Mouse (Mus musculus) lung, embryonic 16.5 days (tissue): ENCODE results near the gene Clip2. TPM values are rescaled to one million over a fixed set of nuclear protein-coding genes. Genes with fewer than 3 reads are reported as not detected.
A peak's percentile ranks its signal among the peaks of the same experiment; 100 is the strongest.

ENCODE experiments used
- ATAC-seq: fragments of 200-750 bp; cut with Nextera tagmentation; 2 replicates; pipeline ENCODE4 v1.8.0; 2017; ENCODE audit warnings: low read depth, mild to moderate bottlenecking, moderate library complexity
- H3K27ac ChIP-seq: fragments of 300-500 bp; sonication (generic); 2 replicates; pipeline ENCODE4 v1.5.1; 2014; ENCODE audit warnings: mild to moderate bottlenecking, control low read depth, low read length
- H3K27me3 ChIP-seq: fragments of 300-500 bp; sonication (generic); 2 replicates; pipeline ENCODE4 v1.6.1; 2014; ENCODE audit warnings: low read depth, low read length, mixed read lengths; ENCODE audit not compliant: control insufficient read depth, insufficient read depth
- H3K36me3 ChIP-seq: fragments of 300-500 bp; sonication (generic); 2 replicates; pipeline ENCODE4 v1.6.1; 2014; ENCODE audit warnings: low read length; ENCODE audit not compliant: control insufficient read depth, insufficient read depth
- H3K4me1 ChIP-seq: fragments of 300-500 bp; sonication (generic); replicated peaks from 2 replicates; pipeline ENCODE4 v1.6.1; 2014; ENCODE audit warnings: low read length, mixed read lengths; ENCODE audit not compliant: control insufficient read depth, insufficient read depth
- H3K4me2 ChIP-seq: fragments of 300-500 bp; sonication (generic); 2 replicates; pipeline ENCODE4 v1.6.1; 2014; ENCODE audit warnings: low read depth, low read length, control low read depth
- H3K4me3 ChIP-seq: fragments of 300-500 bp; sonication (generic); 2 replicates; pipeline ENCODE4 v1.5.1; 2014; ENCODE audit warnings: mild to moderate bottlenecking, low read length, control low read depth
- H3K9ac ChIP-seq: fragments of 300-500 bp; sonication (generic); 2 replicates; pipeline ENCODE4 v1.6.1; 2014; ENCODE audit warnings: low read length, control low read depth
- H3K9me3 ChIP-seq: fragments of 300-500 bp; sonication (generic); 2 replicates; pipeline ENCODE4 v1.6.1; 2016; ENCODE audit warnings: low read length; ENCODE audit not compliant: control insufficient read depth
- WGBS: fragments of 180-500 bp; shearing (Covaris S2); extraction: QIAGEN DNeasy Blood & Tissue Kit; methylation state at CpG from one replicate; pipeline ENCODE4 v1.1.7; 2014; 5-methylcytosine and 5-hydroxymethylcytosine counted together
- polyA plus RNA-seq: library from polyadenylated mRNA; unstranded; fragments of >200 nt; fragmentation: Nextera tagmentation; extraction: Ambion mirVana; gene quantifications from 2 replicates; pipeline ENCODE4 v1.2.1, GENCODE M21; 2015

Clip2 gene
- polyA plus RNA-seq, 1 experiment from 2014 or later, result 4.7 TPM

DNA sequence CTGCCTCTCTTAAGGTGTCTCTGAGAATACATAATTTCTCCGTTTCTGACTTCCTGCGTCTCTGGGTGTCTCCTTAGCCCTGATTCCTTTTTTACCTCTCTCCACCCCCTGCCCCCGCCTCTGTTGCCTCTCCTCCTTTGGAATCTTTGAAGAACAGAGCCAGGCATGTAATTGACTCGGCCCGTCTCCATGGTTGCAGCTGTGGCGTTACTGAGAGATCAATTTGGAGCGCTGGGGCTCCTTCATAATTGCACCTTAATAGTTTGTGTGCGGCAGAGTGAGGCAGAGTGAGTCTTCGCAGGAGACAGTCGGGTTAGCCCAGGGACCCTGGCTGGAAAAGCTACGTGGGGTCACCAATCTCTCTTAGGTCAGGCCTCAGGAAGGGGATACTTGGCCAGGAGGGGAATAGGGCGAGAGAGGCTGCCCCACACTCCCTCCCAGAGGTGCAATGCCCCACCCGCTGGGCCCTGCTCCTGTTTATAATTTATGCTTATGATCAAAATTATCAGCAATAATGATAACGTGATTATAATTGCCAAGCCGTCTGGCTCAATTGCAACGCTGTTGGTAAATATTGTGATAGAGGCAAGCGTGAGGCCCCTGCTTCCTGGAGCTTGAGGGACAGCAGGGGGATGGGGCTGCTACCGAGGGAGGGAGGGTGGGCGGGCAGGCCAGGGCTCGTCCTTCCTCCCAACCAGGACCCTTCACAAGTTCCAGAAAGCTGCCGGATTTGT, 85.8 kb downstream of the Clip2 start:
- 24% methylated on average over 21 of the region's 21 CpGs for WGBS
- no peak overlapping the region for H3K4me3 ChIP-seq
- no peak overlapping the region for H3K27ac ChIP-seq
- no peaks in the 10 kb centered on the region for H3K27me3 ChIP-seq
- H3K36me3 ChIP-seq, result no peaks in the 10 kb centered on the region
- no peaks in the 10 kb centered on the region for H3K9me3 ChIP-seq
- ATAC-seq, result 0 out of 2 replicates have a peak, but pooled peaks have one; percentile 24
- H3K4me1 ChIP-seq, result peaks cover 9% of the 10 kb centered on the region
- no peak overlapping the region for H3K4me2 ChIP-seq
- H3K9ac ChIP-seq, result 0 out of 2 replicates have a peak overlapping the region, but pooled peaks have one; percentile 9

DNA sequence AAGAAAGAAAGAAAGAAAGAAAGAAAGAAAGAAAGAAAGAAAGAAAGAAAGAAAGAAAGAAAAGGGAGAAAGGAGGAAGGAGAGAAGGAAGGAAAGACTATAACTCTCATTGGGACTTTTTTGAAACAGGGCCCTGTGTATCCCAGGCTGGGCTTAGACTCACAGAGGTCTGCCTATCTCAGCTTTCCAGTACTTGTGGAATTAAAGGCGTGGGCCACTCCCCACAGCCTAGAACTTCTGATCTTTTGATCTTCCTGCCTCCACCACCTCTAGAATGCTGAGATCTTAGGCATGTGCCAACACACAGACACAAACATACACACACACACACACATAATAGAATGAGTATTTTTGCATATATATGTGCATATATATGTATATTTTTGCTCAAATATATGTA, 87.0 kb downstream of the Clip2 start:
- no peak for ATAC-seq
- WGBS, result 77% methylated on average over 1 of the region's 1 CpGs

DNA sequence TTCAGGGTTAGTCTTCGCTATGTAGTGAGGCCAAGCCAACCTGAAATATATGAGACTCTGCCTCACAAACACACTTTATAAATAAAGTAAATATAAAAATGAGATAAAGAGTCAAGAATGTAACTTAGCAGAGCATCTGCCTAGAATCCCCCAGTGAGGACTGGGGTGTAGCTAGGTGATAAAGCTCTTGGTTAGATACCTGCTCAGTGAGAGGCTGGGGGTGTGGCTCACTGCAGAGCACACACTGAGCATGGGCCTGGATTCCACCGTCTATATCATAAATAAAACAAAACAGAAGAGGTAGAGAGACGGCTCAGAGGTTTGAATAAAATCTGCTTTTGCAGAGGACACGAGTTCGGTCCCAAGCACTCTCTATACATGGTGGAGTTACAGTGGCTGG, 88.0 kb downstream of the Clip2 start:
- WGBS, result 70% methylated on average over 5 of the region's 5 CpGs
- Histone ChIP-seq H3K36me3 (no peaks in the 10 kb centered on the region), H3K4me2 (no peak overlapping the region), H3K4me1 (peaks cover 9% of the 10 kb centered on the region), H3K4me3 (no peak overlapping the region), H3K27me3 (no peaks in the 10 kb centered on the region), H3K27ac (no peak overlapping the region), H3K9ac (no peak overlapping the region), H3K9me3 (no peaks in the 10 kb centered on the region)
- no peak for ATAC-seq

More for the DNA sequence above, 87.0 kb downstream of the Clip2 start:
- H3K27ac ChIP-seq, result no peak overlapping the region
- no peak overlapping the region for H3K9ac ChIP-seq
- H3K4me2 ChIP-seq, result no peak overlapping the region
- no peaks in the 10 kb centered on the region for H3K36me3 ChIP-seq
- H3K4me3 ChIP-seq, result no peak overlapping the region
- H3K27me3 ChIP-seq, result no peaks in the 10 kb centered on the region
- H3K4me1 ChIP-seq, result peaks cover 9% of the 10 kb centered on the region
- no peaks in the 10 kb centered on the region for H3K9me3 ChIP-seq

DNA sequence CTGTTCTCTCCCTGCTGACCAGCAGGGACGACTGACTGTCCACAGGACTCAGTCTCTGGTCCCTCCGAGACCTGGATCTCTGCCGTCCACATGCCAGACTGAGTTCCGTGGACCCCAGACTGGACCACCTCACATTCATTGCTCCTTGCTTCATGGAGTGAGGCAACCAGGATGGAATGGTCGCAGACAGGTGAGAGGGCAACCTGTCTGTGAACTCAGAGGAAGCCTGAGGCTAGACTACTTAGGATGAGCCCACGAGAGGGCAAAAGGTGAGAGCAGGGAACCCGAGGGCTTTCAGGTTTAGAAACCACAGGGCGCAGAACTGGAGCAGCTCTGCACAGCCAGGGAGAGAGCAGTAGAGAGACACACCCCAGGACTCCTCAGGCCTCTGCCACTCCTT, 89.5 kb downstream of the Clip2 start:
- Histone ChIP-seq H3K27ac (no peak overlapping the region), H3K4me1 (peaks cover 9% of the 10 kb centered on the region), H3K36me3 (no peaks in the 10 kb centered on the region), H3K9ac (no peak overlapping the region), H3K4me3 (no peak overlapping the region), H3K27me3 (no peaks in the 10 kb centered on the region), H3K4me2 (no peak overlapping the region), H3K9me3 (no peaks in the 10 kb centered on the region)
- WGBS, result 78% methylated on average over 8 of the region's 8 CpGs
- no peak for ATAC-seq

DNA sequence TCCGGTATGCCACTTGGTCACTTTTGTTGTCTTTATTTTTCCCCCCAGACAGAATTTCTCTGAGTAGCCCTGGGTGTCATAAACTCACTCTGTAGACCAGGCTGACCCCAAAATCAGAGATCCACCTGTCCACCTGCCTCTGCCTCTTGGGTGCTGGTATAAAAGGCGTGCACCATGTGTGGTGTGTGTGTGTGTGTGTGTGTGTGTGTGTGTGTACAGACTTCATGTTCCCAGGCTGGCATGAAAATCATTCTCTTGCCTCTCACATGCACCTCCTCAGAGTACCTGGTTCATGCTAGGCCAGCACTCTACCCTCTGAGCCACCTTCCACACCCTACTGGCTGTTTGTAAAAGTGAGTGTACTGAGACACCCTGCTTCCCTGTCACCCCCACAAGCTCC, 89.9 kb downstream of the Clip2 start:
- no peak for ATAC-seq
- WGBS, result 76% methylated on average over 2 of the region's 2 CpGs

DNA sequence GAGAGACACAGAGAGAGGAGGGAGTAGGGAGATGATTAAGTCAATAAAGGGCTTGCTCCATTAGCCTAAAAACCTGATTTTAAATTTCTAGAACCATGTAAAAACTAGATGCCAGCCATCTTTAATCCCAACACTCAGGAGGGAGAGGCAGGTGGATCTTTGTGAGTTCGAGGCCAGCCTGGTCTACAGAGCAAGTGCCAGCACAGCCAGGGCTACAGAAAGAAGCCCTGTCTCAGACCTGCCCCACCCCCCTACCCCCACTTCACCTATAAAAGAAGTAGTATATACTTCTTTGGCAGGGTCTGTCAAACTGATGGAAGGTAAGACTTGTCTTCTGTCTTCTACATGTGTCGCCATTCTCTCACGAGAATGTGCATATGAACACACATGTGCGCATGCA, 91.7 kb downstream of the Clip2 start:
- H3K9ac ChIP-seq, result no peak overlapping the region
- H3K9me3 ChIP-seq, result no peaks in the 10 kb centered on the region
- no peaks in the 10 kb centered on the region for H3K27me3 ChIP-seq
- no peak overlapping the region for H3K4me3 ChIP-seq
- 0 out of 2 replicates have a peak, but pooled peaks cover 3% of the 10 kb centered on the region for H3K4me1 ChIP-seq
- ATAC-seq, result no peak
- no peak overlapping the region for H3K4me2 ChIP-seq
- H3K27ac ChIP-seq, result no peak overlapping the region
- no peaks in the 10 kb centered on the region for H3K36me3 ChIP-seq
- 93% methylated on average over 4 of the region's 4 CpGs for WGBS

More for the DNA sequence above, 89.9 kb downstream of the Clip2 start:
- no peaks in the 10 kb centered on the region for H3K36me3 ChIP-seq
- H3K9ac ChIP-seq, result no peak overlapping the region
- H3K9me3 ChIP-seq, result no peaks in the 10 kb centered on the region
- H3K4me3 ChIP-seq, result no peak overlapping the region
- no peak overlapping the region for H3K4me2 ChIP-seq
- no peaks in the 10 kb centered on the region for H3K27me3 ChIP-seq
- H3K4me1 ChIP-seq, result peaks cover 9% of the 10 kb centered on the region
- no peak overlapping the region for H3K27ac ChIP-seq

DNA sequence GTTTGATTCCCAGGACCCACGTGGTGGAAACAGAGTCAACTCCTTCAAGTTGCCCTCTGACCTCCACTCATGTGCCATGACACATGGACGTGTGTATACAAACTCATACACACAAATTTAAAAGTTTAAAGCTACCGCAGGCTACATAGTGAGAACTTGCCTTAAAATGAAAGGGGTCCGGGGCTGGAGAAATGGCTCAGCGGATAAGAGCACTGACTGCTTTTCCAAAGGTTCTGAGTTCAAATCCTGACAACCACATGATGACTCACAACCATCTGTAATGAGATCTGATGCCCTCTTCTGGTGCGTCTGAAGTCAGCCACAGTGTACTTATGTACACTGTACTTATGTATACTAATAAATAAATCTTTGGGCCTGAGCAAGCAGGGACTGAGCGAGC, 93.1 kb downstream of the Clip2 start:
- H3K27me3 ChIP-seq, result no peaks in the 10 kb centered on the region
- H3K9me3 ChIP-seq, result no peaks in the 10 kb centered on the region
- H3K36me3 ChIP-seq, result no peaks in the 10 kb centered on the region
- peaks cover 14% of the 10 kb centered on the region; the same call in 1 of the 2 replicates for H3K4me1 ChIP-seq
- no peak overlapping the region for H3K4me2 ChIP-seq
- no peak overlapping the region for H3K4me3 ChIP-seq
- H3K27ac ChIP-seq, result no peak overlapping the region
- H3K9ac ChIP-seq, result no peak overlapping the region
- no peak for ATAC-seq
- WGBS, result 84% methylated on average over 7 of the region's 7 CpGs

DNA sequence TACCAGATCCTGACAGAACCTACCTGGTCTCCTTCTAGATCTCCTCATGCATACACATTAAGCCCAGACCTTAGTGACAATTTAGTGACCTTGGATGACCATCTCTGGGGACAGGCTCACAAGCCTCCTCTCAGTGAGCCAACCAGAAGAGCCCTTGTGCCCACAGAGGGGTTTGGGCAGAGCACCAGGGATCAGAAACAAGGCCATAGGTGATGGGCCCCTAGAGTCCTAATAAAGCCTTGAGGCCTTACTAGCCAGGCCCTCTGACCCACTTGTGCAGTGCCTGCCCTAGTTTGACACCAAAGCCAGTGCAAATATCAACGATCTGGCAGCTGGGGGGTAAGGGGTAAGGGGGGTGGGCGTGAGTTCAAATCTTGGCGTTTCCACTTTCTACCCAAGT, 93.8 kb downstream of the Clip2 start:
- H3K4me3 ChIP-seq, result no peak overlapping the region
- no peak overlapping the region for H3K9ac ChIP-seq
- no peaks in the 10 kb centered on the region for H3K9me3 ChIP-seq
- H3K4me2 ChIP-seq, result no peak overlapping the region
- H3K27ac ChIP-seq, result no peak overlapping the region
- H3K4me1 ChIP-seq, result peaks cover 19% of the 10 kb centered on the region
- no peaks in the 10 kb centered on the region for H3K36me3 ChIP-seq
- ATAC-seq, result no peak
- 74% methylated on average over 3 of the region's 3 CpGs for WGBS
- H3K27me3 ChIP-seq, result no peaks in the 10 kb centered on the region

DNA sequence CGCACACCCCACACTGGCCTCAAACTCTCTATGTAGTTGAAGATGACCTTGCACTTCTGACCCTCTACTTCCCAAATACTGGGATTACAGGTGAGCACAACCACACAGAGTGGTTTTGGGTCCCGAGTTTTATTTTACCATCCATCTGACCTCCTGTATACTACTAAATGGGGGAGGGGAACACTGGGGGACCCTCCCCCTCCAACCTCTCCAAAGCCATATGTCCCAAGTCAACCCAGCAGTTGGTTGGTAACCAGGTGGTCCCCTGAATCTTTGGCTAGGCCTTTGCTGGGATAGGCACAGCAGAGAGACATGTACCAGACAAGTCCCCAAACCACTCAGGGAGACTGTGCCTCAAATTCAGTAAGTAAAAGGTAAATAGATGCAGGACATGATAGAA, 94.9 kb downstream of the Clip2 start:
- no peaks in the 10 kb centered on the region for H3K27me3 ChIP-seq
- peaks cover 21% of the 10 kb centered on the region for H3K4me1 ChIP-seq
- no peak overlapping the region for H3K9ac ChIP-seq
- no peak overlapping the region for H3K4me3 ChIP-seq
- H3K27ac ChIP-seq, result no peak overlapping the region
- H3K9me3 ChIP-seq, result no peaks in the 10 kb centered on the region
- WGBS, result 90% methylated on average over 2 of the region's 2 CpGs
- ATAC-seq, result no peak
- no peak overlapping the region for H3K4me2 ChIP-seq
- no peaks in the 10 kb centered on the region for H3K36me3 ChIP-seq
